Mouse (Mus musculus) Muller cell, postnatal 12 days (primary cell): ENCODE measurements at regions not wholly inside any gene's neighbourhood (a gene's known extent, or its start where the extent isn't known, plus 50 kb on each side); places are given as distances from the start of the nearest gene placed in this dataset.

Experiments
- DNase-seq: peaks from one replicate; pipeline ENCODE4 v3.0.0-alpha.2; 2015; ENCODE audit errors: inconsistent ontology term

GRCm38 (mm10) chr10:111826033-111826754 is 146.3 kb upstream of the Krr1 start:
- DNase-seq = no peak

- no peak for DNase-seq
Observed at GRCm38 (mm10) chr10:111827246-111827645, 145.2 kb upstream of the Krr1 start.

GRCm38 (mm10) chr10:111827930-111828329 is 144.5 kb upstream of the Krr1 start:
- DNase-seq = no peak

- DNase-seq = no peak
Observed at GRCm38 (mm10) chr10:111828610-111829009, 143.9 kb upstream of the Krr1 start.

GRCm38 (mm10) chr10:111829291-111829690 is 143.2 kb upstream of the Krr1 start:
- DNase-seq = no peak

- no peak for DNase-seq
Observed at GRCm38 (mm10) chr10:111831105-111831504, 141.4 kb upstream of the Krr1 start.

GRCm38 (mm10) chr10:111833611-111834010 is 138.9 kb upstream of the Krr1 start:
- DNase-seq = no peak

- DNase-seq = no peak
Observed at GRCm38 (mm10) chr10:111834280-111834679, 138.2 kb upstream of the Krr1 start.

- DNase-seq = no peak
Observed at GRCm38 (mm10) chr10:111834925-111835823, 137.3 kb upstream of the Krr1 start.

GRCm38 (mm10) chr10:111836191-111836590 is 136.3 kb upstream of the Krr1 start:
- DNase-seq = no peak

- DNase-seq = no peak
Observed at GRCm38 (mm10) chr10:111836802-111837201, 135.7 kb upstream of the Krr1 start.

GRCm38 (mm10) chr10:111842321-111842775 is 130.1 kb upstream of the Krr1 start:
- no peak for DNase-seq

- DNase-seq = no peak
Observed at GRCm38 (mm10) chr10:111842896-111843295, 129.6 kb upstream of the Krr1 start.

- DNase-seq = no peak
Observed at GRCm38 (mm10) chr10:111843301-111843700, 129.2 kb upstream of the Krr1 start.

- DNase-seq = peak; percentile 28
Observed at GRCm38 (mm10) chr10:111844144-111844543, 128.3 kb upstream of the Krr1 start.

GRCm38 (mm10) chr10:111845946-111846345 is 126.5 kb upstream of the Krr1 start:
- DNase-seq = no peak

GRCm38 (mm10) chr10:111854254-111854653 is 118.2 kb upstream of the Krr1 start:
- DNase-seq = no peak

GRCm38 (mm10) chr10:111855496-111855895 is 117.0 kb upstream of the Krr1 start:
- no peak for DNase-seq

- no peak for DNase-seq
Observed at GRCm38 (mm10) chr10:111858403-111858802, 114.1 kb upstream of the Krr1 start.

GRCm38 (mm10) chr10:111865286-111865830 is 107.1 kb upstream of the Krr1 start:
- DNase-seq = no peak

- peak; percentile 24 for DNase-seq
Observed at GRCm38 (mm10) chr10:111867102-111867501, 105.4 kb upstream of the Krr1 start.

GRCm38 (mm10) chr10:111867538-111867937 is 104.9 kb upstream of the Krr1 start:
- DNase-seq = peak; percentile 19
